Mouse (Mus musculus): Measurements from ENCODE around the gene Abhd5.
A peak's percentile ranks its signal among the peaks of the same experiment; 100 is the strongest.

The Abhd5 gene

GRCm38 (mm10) chr9:122401239-122401638, 49.8 kb downstream of the Abhd5 start:
- peaks cover 25% of the 10 kb centered on the region for H3K9me3 ChIP-seq (ENCODE audit: low read length)
- no peak for TF ChIP-seq NANOG (IDR thresholded peaks at IDR 0.05; ENCODE audit: borderline replicate concordance, low read length)
- TF ChIP-seq POU5F1 (IDR thresholded peaks at IDR 0.05; ENCODE audit: borderline replicate concordance, low read length), result no peak
- TF ChIP-seq CTCF (conservative IDR thresholded peaks at IDR 0.05; ENCODE audit: low read length), result no peak

GRCm38 (mm10) chr9:122410437-122411175, 59.2 kb downstream of the Abhd5 start:
- Histone ChIP-seq H3K27me3 (ENCODE audit: insufficient read depth, low read length) (no peaks in the 10 kb centered on the region), H3K36me3 (ENCODE audit: insufficient read depth, low read length) (no peaks in the 10 kb centered on the region), H3K4me3 (replicated peaks; ENCODE audit: low read length) (no peak overlapping the region), H3K4me1 (replicated peaks; ENCODE audit: low read depth, low read length) (no peaks in the 10 kb centered on the region), H3K9me3 (ENCODE audit: low read length) (peaks cover 28% of the 10 kb centered on the region)
- TF ChIP-seq NANOG (IDR thresholded peaks at IDR 0.05; ENCODE audit: borderline replicate concordance, low read length), result no peak

More at GRCm38 (mm10) chr9:122401239-122401638, 49.8 kb downstream of the Abhd5 start:
- Histone ChIP-seq H3K27me3 (ENCODE audit: insufficient read depth, low read length) (no peaks in the 10 kb centered on the region), H3K4me3 (replicated peaks; ENCODE audit: low read length) (no peak overlapping the region), H3K36me3 (ENCODE audit: insufficient read depth, low read length) (no peaks in the 10 kb centered on the region), H3K4me1 (replicated peaks; ENCODE audit: low read depth, low read length) (no peaks in the 10 kb centered on the region)

- Histone ChIP-seq H3K4me1 (replicated peaks; ENCODE audit: low read depth, low read length) (no peaks in the 10 kb centered on the region), H3K4me3 (replicated peaks; ENCODE audit: low read length) (no peak overlapping the region), H3K27me3 (ENCODE audit: insufficient read depth, low read length) (0 out of 2 replicates have a peak, but pooled peaks cover 6% of the 10 kb centered on the region), H3K9me3 (ENCODE audit: low read length) (peaks cover 20% of the 10 kb centered on the region), H3K36me3 (ENCODE audit: insufficient read depth, low read length) (no peaks in the 10 kb centered on the region)
- TF ChIP-seq CTCF (conservative IDR thresholded peaks at IDR 0.05; ENCODE audit: low read length), result no peak
Measured at GRCm38 (mm10) chr9:122414648-122415047, 63.2 kb downstream of the Abhd5 start.

- Histone ChIP-seq H3K9me3 (ENCODE audit: low read length) (peaks cover 16% of the 10 kb centered on the region), H3K4me3 (replicated peaks; ENCODE audit: low read length) (no peak overlapping the region), H3K27me3 (ENCODE audit: insufficient read depth, low read length) (peaks cover 8% of the 10 kb centered on the region; the same call in 1 of the 2 replicates), H3K4me1 (replicated peaks; ENCODE audit: low read depth, low read length) (no peaks in the 10 kb centered on the region), H3K36me3 (ENCODE audit: insufficient read depth, low read length) (no peaks in the 10 kb centered on the region)
- TF ChIP-seq CTCF (conservative IDR thresholded peaks at IDR 0.05; ENCODE audit: low read length) (no peak), POU5F1 (IDR thresholded peaks at IDR 0.05; ENCODE audit: borderline replicate concordance, low read length) (no peak), NANOG (IDR thresholded peaks at IDR 0.05; ENCODE audit: borderline replicate concordance, low read length) (no peak)
Measured at GRCm38 (mm10) chr9:122415056-122415775, 63.8 kb downstream of the Abhd5 start.

GRCm38 (mm10) chr9:122416617-122417016, 65.2 kb downstream of the Abhd5 start:
- Histone ChIP-seq H3K27me3 (ENCODE audit: insufficient read depth, low read length) (peaks cover 15% of the 10 kb centered on the region; the same call in 1 of the 2 replicates), H3K4me3 (replicated peaks; ENCODE audit: low read length) (no peak overlapping the region), H3K9me3 (ENCODE audit: low read length) (peaks cover 4% of the 10 kb centered on the region), H3K4me1 (replicated peaks; ENCODE audit: low read depth, low read length) (no peaks in the 10 kb centered on the region), H3K36me3 (ENCODE audit: insufficient read depth, low read length) (no peaks in the 10 kb centered on the region)
- TF ChIP-seq CTCF (conservative IDR thresholded peaks at IDR 0.05; ENCODE audit: low read length) (no peak), NANOG (IDR thresholded peaks at IDR 0.05; ENCODE audit: borderline replicate concordance, low read length) (no peak), POU5F1 (IDR thresholded peaks at IDR 0.05; ENCODE audit: borderline replicate concordance, low read length) (no peak)

- no peak for TF ChIP-seq NANOG (IDR thresholded peaks at IDR 0.05; ENCODE audit: borderline replicate concordance, low read length)
- TF ChIP-seq CTCF (conservative IDR thresholded peaks at IDR 0.05; ENCODE audit: low read length), result no peak
- no peak for TF ChIP-seq POU5F1 (IDR thresholded peaks at IDR 0.05; ENCODE audit: borderline replicate concordance, low read length)
- peaks cover 4% of the 10 kb centered on the region for H3K9me3 ChIP-seq (ENCODE audit: low read length)
- peaks cover 37% of the 10 kb centered on the region for H3K27me3 ChIP-seq (ENCODE audit: insufficient read depth, low read length)
- no peak overlapping the region for H3K4me3 ChIP-seq (replicated peaks; ENCODE audit: low read length)
- no peaks in the 10 kb centered on the region for H3K36me3 ChIP-seq (ENCODE audit: insufficient read depth, low read length)
- peaks cover 8% of the 10 kb centered on the region for H3K4me1 ChIP-seq (replicated peaks; ENCODE audit: low read depth, low read length)
Measured at GRCm38 (mm10) chr9:122420195-122420756, 68.9 kb downstream of the Abhd5 start.

GRCm38 (mm10) chr9:122420772-122421764, 69.7 kb downstream of the Abhd5 start:
- no peaks in the 10 kb centered on the region for H3K36me3 ChIP-seq (ENCODE audit: insufficient read depth, low read length)
- peaks cover 4% of the 10 kb centered on the region for H3K9me3 ChIP-seq (ENCODE audit: low read length)
- H3K27me3 ChIP-seq (ENCODE audit: insufficient read depth, low read length), result peaks cover 37% of the 10 kb centered on the region
- TF ChIP-seq POU5F1 (IDR thresholded peaks at IDR 0.05; ENCODE audit: borderline replicate concordance, low read length) (no peak), CTCF (conservative IDR thresholded peaks at IDR 0.05; ENCODE audit: low read length) (peak; percentile 79)
- H3K4me3 ChIP-seq (replicated peaks; ENCODE audit: low read length), result no peak overlapping the region
- H3K4me1 ChIP-seq (replicated peaks; ENCODE audit: low read depth, low read length), result peaks cover 8% of the 10 kb centered on the region

GRCm38 (mm10) chr9:122421911-122422310, 70.5 kb downstream of the Abhd5 start:
- TF ChIP-seq NANOG (IDR thresholded peaks at IDR 0.05; ENCODE audit: borderline replicate concordance, low read length) (no peak), CTCF (conservative IDR thresholded peaks at IDR 0.05; ENCODE audit: low read length) (no peak), POU5F1 (IDR thresholded peaks at IDR 0.05; ENCODE audit: borderline replicate concordance, low read length) (no peak)
- H3K4me1 ChIP-seq (replicated peaks; ENCODE audit: low read depth, low read length), result peaks cover 8% of the 10 kb centered on the region
- peaks cover 4% of the 10 kb centered on the region for H3K9me3 ChIP-seq (ENCODE audit: low read length)
- H3K4me3 ChIP-seq (replicated peaks; ENCODE audit: low read length), result no peak overlapping the region
- no peaks in the 10 kb centered on the region for H3K36me3 ChIP-seq (ENCODE audit: insufficient read depth, low read length)
- H3K27me3 ChIP-seq (ENCODE audit: insufficient read depth, low read length), result peaks cover 44% of the 10 kb centered on the region
